1 mouse cellular context compared by ENCODE assay signal in genomic region chr11:115654128-115654527, GRCm38 (mm10).
TF ChIP-seq lines count a peak whose summit lies in the region.

No protein-coding gene starts in this region.

TF ChIP-seq in CH12.LX, 34 proteins besides CTCF, POLR2A, EP300 and RAD21:
- TF ChIP-seq IRF4 (IDR thresholded peaks at IDR 0.05; ENCODE audit: low read depth, low read length) (0 out of 2 replicates have a peak, but pooled peaks have one; percentile 42), ZNF384 (IDR thresholded peaks at IDR 0.05; ENCODE audit: low read depth, low read length) (no peak), BHLHE40 (IDR thresholded peaks at IDR 0.05; ENCODE audit: low read depth, low read length) (peak; percentile 78)
